Mouse (Mus musculus) ES-E14 (cell line): Measurements from ENCODE around the gene Itsn1.

Experiments
- CHD2 ChIP-seq: IDR thresholded peaks from 2 replicates; pipeline ENCODE4 v1.6.1; 2014; ENCODE audit warnings: mild to moderate bottlenecking, low read depth, low read length, inconsistent platforms
- MAFK ChIP-seq: IDR thresholded peaks from 2 replicates; pipeline ENCODE4 v1.6.1; 2014; ENCODE audit warnings: mild to moderate bottlenecking, low read depth, low read length, inconsistent platforms; ENCODE audit not compliant: insufficient read depth
- ZC3H11A ChIP-seq: IDR thresholded peaks from 2 replicates; pipeline ENCODE4 v1.6.1; 2012; ENCODE audit warnings: low read depth, mild to moderate bottlenecking, inconsistent platforms, low read length, borderline replicate concordance

GRCm38 (mm10) chr16:91862836-91863235 lies 133.8 kb downstream of the Itsn1 start:
- TF ChIP-seq MAFK (peak; percentile 63; the same call in 1 of the 2 replicates), ZC3H11A (no peak), CHD2 (no peak)
